Mouse (Mus musculus) heart, adult 2 months (tissue): ENCODE results near the gene Clhc1.

Experiments used
- CTCF ChIP-seq: fragments of 200-600 bp; IDR thresholded peaks from 2 replicates; pipeline ENCODE4 v1.8.1; 2022; ENCODE audit warnings: antibody characterized with exemption, mild to moderate bottlenecking, moderate library complexity
- EP300 ChIP-seq: fragments of 200-500 bp; IDR thresholded peaks from 2 replicates; pipeline ENCODE4 v1.6.1; 2011; ENCODE audit warnings: low read depth, low read length, control low read depth; ENCODE audit not compliant: insufficient read depth
- POLR2A ChIP-seq: fragments of 200-500 bp; IDR thresholded peaks from 2 replicates; pipeline ENCODE4 v1.6.1; 2011; ENCODE audit warnings: mild to moderate bottlenecking, low read depth, low read length, control low read depth; ENCODE audit not compliant: insufficient read depth

DNA sequence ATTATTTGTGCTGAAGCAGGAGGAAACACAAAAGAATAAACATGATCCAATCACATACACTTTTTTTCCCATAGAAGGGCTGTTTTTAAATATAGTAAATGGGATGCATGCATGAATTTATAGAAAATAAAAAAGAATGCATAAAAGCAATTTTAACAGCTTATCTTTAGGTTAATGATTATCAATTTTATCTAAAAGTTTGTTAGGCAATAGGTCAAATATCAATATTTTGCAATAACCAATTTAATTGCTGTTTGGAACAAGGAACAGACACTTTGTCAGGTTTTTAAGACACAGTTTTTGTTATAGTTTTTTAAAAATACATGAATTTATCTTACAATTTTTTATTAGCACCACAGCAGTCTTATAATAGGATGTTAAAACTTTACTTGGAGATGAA, 51.2 kb downstream of the Clhc1 start:
- TF ChIP-seq POLR2A (no peak), CTCF (no peak), EP300 (no peak)
